Mouse (Mus musculus): ENCODE data around the gene Unk. TPM values are rescaled to one million over a fixed set of nuclear protein-coding genes. Genes with fewer than 3 reads are reported as not detected.

Unk gene
- total and polyA plus RNA-seq, 3 experiments, result 21.7 to 42.3 TPM; not detected in 1

DNA sequence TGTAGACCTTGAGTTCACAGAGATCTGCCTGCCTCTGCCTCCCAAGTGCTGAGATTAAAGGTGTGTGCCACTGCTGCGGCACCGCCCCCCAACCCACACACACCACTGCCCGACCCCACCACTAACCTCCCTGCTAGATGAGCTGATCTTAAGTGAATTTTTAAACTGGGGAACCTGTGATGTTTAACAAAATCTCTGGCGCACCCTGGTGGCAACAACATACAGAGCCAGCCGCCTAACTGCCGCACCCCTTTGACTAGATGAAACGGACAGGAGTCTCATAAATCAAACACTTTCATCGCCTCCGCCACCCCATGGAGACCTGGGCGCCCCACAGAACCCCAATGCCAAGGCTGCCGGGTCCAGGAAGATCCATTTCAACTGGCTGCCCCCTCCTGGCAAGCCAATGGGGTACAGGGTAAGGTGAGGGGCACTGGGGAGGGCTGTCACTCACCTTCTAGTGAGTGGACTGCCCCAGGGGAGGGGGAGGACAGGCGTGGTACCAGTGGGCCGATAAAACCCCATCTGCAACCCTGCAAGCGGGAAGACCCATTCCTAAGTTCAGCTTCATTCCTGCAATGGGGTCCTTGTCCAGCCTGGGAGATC, 30.5 kb upstream of the Unk start (continued):
- TF ChIP-seq HCFC1 (IDR thresholded peaks at IDR 0.05; ENCODE audit: low read depth, low read length), result no peak
- peak; percentile 54 to 96 (median 87) for TF ChIP-seq CTCF (IDR thresholded peaks at IDR 0.05 in 2 of 3, conservative IDR thresholded peaks at IDR 0.05 in 1 of 3; ENCODE audit: control insufficient read depth in 1 of 3, insufficient read depth in 1 of 3, low read depth in 2 of 3, low read length in 3 of 3, poor library complexity in 1 of 3, severe bottlenecking in 1 of 3)
- TF ChIP-seq JUND (IDR thresholded peaks at IDR 0.05; ENCODE audit: low read depth, low read length), result no peak
- TF ChIP-seq CHD2 (IDR thresholded peaks at IDR 0.05; ENCODE audit: low read length), result no peak
- TF ChIP-seq POLR2A (IDR thresholded peaks at IDR 0.05; ENCODE audit: control insufficient read depth in 1 of 2, insufficient read depth in 1 of 2, low read depth in 1 of 2, low read length in 2 of 2, poor library complexity in 1 of 2), result no peak
- TF ChIP-seq TBP (IDR thresholded peaks at IDR 0.05; ENCODE audit: low read depth, low read length), result peak; percentile 19; the same call in 1 of the 2 replicates
- TF ChIP-seq ETS1 (IDR thresholded peaks at IDR 0.05; ENCODE audit: low read depth, low read length), result no peak
- 0 out of 2 replicates have a peak, but pooled peaks have one; percentile 49 for TF ChIP-seq RCOR1 (IDR thresholded peaks at IDR 0.05; ENCODE audit: low read depth, low read length)
- no peak for TF ChIP-seq E2F4 (IDR thresholded peaks at IDR 0.05; ENCODE audit: borderline replicate concordance, low read depth, low read length)
- no peak for TF ChIP-seq UBTF (IDR thresholded peaks at IDR 0.05; ENCODE audit: borderline replicate concordance, insufficient read depth, low read depth, low read length)
- TF ChIP-seq NELFE (IDR thresholded peaks at IDR 0.05; ENCODE audit: low read depth, low read length), result no peak
- TF ChIP-seq ZNF384 (IDR thresholded peaks at IDR 0.05; ENCODE audit: low read depth, low read length), result peak; percentile 30; the same call in 1 of the 2 replicates
- TF ChIP-seq KAT2A (conservative IDR thresholded peaks at IDR 0.05; ENCODE audit: low read depth, low read length), result no peak
- no peak for TF ChIP-seq MYC (IDR thresholded peaks at IDR 0.05; ENCODE audit: low read depth, low read length)
- peak; percentile 94 for TF ChIP-seq SMC3 (IDR thresholded peaks at IDR 0.05; ENCODE audit: low read depth, low read length)
- TF ChIP-seq MXI1 (IDR thresholded peaks at IDR 0.05; ENCODE audit: low read depth, low read length), result no peak
- no peak for TF ChIP-seq ELF1 (IDR thresholded peaks at IDR 0.05; ENCODE audit: low read depth, low read length)
- no peak for TF ChIP-seq ZMIZ1 (IDR thresholded peaks at IDR 0.05; ENCODE audit: low read depth, low read length)
- peak; percentile 60 for TF ChIP-seq MAZ (IDR thresholded peaks at IDR 0.05; ENCODE audit: low read depth, low read length)
- TF ChIP-seq ZC3H11A (IDR thresholded peaks at IDR 0.05; ENCODE audit: low read depth, low read length), result peak; percentile 82
- TF ChIP-seq SIN3A (IDR thresholded peaks at IDR 0.05; ENCODE audit: low read length), result peak; percentile 53; the same call in 1 of the 2 replicates
- 0 out of 2 replicates have a peak, but pooled peaks have one; percentile 27 for TF ChIP-seq TCF12 (IDR thresholded peaks at IDR 0.05; ENCODE audit: low read depth, low read length)
- TF ChIP-seq GATA1 (IDR thresholded peaks at IDR 0.05; ENCODE audit: low read depth, low read length), result no peak
- TF ChIP-seq USF1 (IDR thresholded peaks at IDR 0.05; ENCODE audit: low read depth, low read length), result no peak

DNA sequence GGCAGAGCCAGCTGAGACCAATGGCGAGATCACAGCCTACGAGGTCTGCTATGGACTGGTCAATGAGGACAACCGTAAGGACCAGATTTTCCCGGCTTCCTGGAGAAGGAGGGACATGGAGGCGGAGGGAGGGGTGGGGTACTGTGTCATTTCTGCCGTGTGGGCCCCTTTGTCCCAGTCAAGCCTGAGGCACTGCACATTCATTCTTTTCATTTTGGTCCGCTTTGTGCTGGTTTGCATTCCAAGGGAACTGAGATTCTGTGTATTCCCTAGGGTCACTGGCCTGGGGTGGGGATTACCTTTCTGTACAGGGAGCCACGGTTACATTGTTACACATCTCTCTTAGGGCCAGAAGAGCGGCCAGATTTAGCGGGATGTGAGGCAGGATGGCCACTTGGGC, 29.5 kb upstream of the Unk start:
- Histone ChIP-seq H3K27ac (ENCODE audit: control insufficient read depth, low read depth, low read length) (no peak overlapping the region), H3K9ac (ENCODE audit: control insufficient read depth, low read depth, low read length, poor library complexity, severe bottlenecking) (no peak overlapping the region), H3K4me1 (ENCODE audit: control insufficient read depth in 1 of 2, insufficient read depth in 2 of 2, low read length in 2 of 2) (peaks cover 6 to 17% of the 10 kb centered on the region in 2 experiments), H3K9me3 (replicated peaks; ENCODE audit: insufficient read depth, low read length) (no peaks in the 10 kb centered on the region), H3K27me3 (ENCODE audit: control insufficient read depth in 1 of 2, insufficient read depth in 2 of 2, low read length in 2 of 2) (no peaks in the 10 kb centered on the region), H3K79me2 (ENCODE audit: control insufficient read depth, insufficient read depth, low read length, poor library complexity) (no peaks in the 10 kb centered on the region; the same call in 1 of the 2 replicates), H3K4me3 (ENCODE audit: control insufficient read depth in 1 of 2, insufficient read depth in 1 of 2, low read depth in 2 of 2, low read length in 2 of 2) (no peak overlapping the region), H3K36me3 (ENCODE audit: control insufficient read depth in 1 of 2, insufficient read depth in 2 of 2, low read length in 2 of 2) (peaks cover 0 to 8% of the 10 kb centered on the region in 2 experiments; a peak in 2 of 4 replicates)
- no peak for TF ChIP-seq TBP (IDR thresholded peaks at IDR 0.05; ENCODE audit: low read depth, low read length)
- TF ChIP-seq ZC3H11A (IDR thresholded peaks at IDR 0.05; ENCODE audit: low read depth, low read length), result no peak
- TF ChIP-seq SIN3A (IDR thresholded peaks at IDR 0.05; ENCODE audit: low read length), result no peak
- no peak for TF ChIP-seq TCF12 (IDR thresholded peaks at IDR 0.05; ENCODE audit: low read depth, low read length)
- no peak for TF ChIP-seq JUND (IDR thresholded peaks at IDR 0.05; ENCODE audit: low read depth, low read length)
- TF ChIP-seq E2F4 (IDR thresholded peaks at IDR 0.05; ENCODE audit: borderline replicate concordance, low read depth, low read length), result no peak
- TF ChIP-seq HCFC1 (IDR thresholded peaks at IDR 0.05; ENCODE audit: low read depth, low read length), result no peak
- TF ChIP-seq NRF1 (IDR thresholded peaks at IDR 0.05; ENCODE audit: insufficient read depth, low read depth, low read length, poor library complexity, severe bottlenecking), result no peak
- TF ChIP-seq ZNF384 (IDR thresholded peaks at IDR 0.05; ENCODE audit: low read depth, low read length), result no peak
- TF ChIP-seq POLR2A (IDR thresholded peaks at IDR 0.05; ENCODE audit: control insufficient read depth in 1 of 2, insufficient read depth in 1 of 2, low read depth in 1 of 2, low read length in 2 of 2, poor library complexity in 1 of 2), result no peak
- no peak for TF ChIP-seq POLR2AphosphoS5 (IDR thresholded peaks at IDR 0.05; ENCODE audit: borderline replicate concordance, low read depth, low read length)
- no peak for TF ChIP-seq POLR2AphosphoS2 (IDR thresholded peaks at IDR 0.05; ENCODE audit: low read length)
- no peak for TF ChIP-seq EP300 (IDR thresholded peaks at IDR 0.05; ENCODE audit: low read depth in 1 of 2, low read length in 2 of 2)
- no peak for TF ChIP-seq UBTF (IDR thresholded peaks at IDR 0.05; ENCODE audit: borderline replicate concordance, insufficient read depth, low read depth, low read length)
- TF ChIP-seq USF1 (IDR thresholded peaks at IDR 0.05; ENCODE audit: low read depth, low read length), result no peak
- no peak for DNase-seq (ENCODE audit: low read depth, low spot score)

All from MEL (cell line).